Mouse (Mus musculus): Measurements from ENCODE around the gene Zfp119b. TPM values are rescaled to one million over a fixed set of nuclear protein-coding genes. Genes with fewer than 3 reads are reported as not detected.
A peak's percentile ranks its signal among the peaks of the same experiment; 100 is the strongest.

The Zfp119b gene
- polyA plus RNA-seq, 1 experiment from 2014 or later, result 2.5 TPM

DNA sequence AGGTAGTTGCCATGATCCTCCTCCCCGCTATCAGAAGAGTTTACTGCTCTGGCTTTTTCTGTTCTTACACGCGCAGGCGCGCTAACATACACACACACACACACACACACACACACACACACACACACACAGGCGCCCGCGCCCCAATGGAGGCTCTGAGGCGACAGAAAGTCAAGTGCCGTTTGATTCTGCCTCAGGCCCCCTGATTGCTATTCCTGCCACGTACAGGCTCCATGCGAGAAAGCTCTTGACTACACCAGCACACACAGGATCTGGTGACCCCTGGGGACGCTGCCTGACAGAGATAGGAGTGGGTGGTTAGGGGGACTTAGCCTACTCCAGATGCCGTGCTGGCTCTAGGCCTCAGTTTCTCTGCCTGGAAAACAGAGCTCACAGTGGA lies 20.3 kb upstream of the Zfp119b start:
- no peak overlapping the region for H3K27ac ChIP-seq (ENCODE audit: low read length)
- WGBS (ENCODE audit: insufficient replicate concordance), result 46% methylated on average over 14 of the region's 14 CpGs
- H3K27me3 ChIP-seq (ENCODE audit: control insufficient read depth, insufficient read depth, low read depth, low read length), result peaks cover 31% of the 10 kb centered on the region
- no peaks in the 10 kb centered on the region for H3K9me3 ChIP-seq (replicated peaks; ENCODE audit: control insufficient read depth, low read length)
- no peaks in the 10 kb centered on the region for H3K4me1 ChIP-seq (ENCODE audit: control insufficient read depth, low read depth, low read length)
- H3K4me3 ChIP-seq (ENCODE audit: low read depth, low read length), result no peak overlapping the region
- H3K36me3 ChIP-seq (ENCODE audit: control insufficient read depth, insufficient read depth), result no peaks in the 10 kb centered on the region; the same call in none of the 2 replicates
- H3K9ac ChIP-seq (ENCODE audit: low read depth, low read length), result no peak overlapping the region
- H3K4me2 ChIP-seq (ENCODE audit: low read depth, low read length), result no peak overlapping the region
- ATAC-seq (ENCODE audit: low read depth), result no peak

DNA sequence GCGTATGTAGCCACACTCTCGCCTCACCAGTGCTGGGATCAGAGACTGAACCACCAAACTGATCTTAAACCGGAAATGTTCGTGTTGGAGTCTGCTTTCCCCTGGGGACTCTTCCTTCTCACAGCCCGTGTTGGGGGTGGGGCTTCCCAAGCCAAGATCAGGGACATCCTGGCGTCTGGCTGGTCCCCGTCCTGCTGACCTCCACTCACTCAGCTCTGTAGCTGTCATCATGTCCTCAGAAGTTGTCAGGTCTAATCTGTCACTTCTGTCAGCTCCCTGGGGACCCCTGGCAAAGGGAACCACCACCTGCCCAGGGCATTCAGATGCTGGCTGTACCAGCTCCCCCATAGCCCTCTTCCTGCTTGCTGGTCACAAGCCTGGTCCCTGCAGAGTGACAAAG lies 18.9 kb upstream of the Zfp119b start:
- Histone ChIP-seq H3K9me3 (replicated peaks; ENCODE audit: control insufficient read depth, low read length) (no peaks in the 10 kb centered on the region), H3K4me1 (ENCODE audit: control insufficient read depth, low read depth, low read length) (no peaks in the 10 kb centered on the region), H3K4me2 (ENCODE audit: low read depth, low read length) (no peak overlapping the region), H3K27me3 (ENCODE audit: control insufficient read depth, insufficient read depth, low read depth, low read length) (peaks cover 31% of the 10 kb centered on the region), H3K4me3 (ENCODE audit: low read depth, low read length) (no peak overlapping the region), H3K27ac (ENCODE audit: low read length) (no peak overlapping the region), H3K9ac (ENCODE audit: low read depth, low read length) (no peak overlapping the region), H3K36me3 (ENCODE audit: control insufficient read depth, insufficient read depth) (no peaks in the 10 kb centered on the region; the same call in none of the 2 replicates)
- WGBS (ENCODE audit: insufficient replicate concordance), result 63% methylated on average over 7 of the region's 7 CpGs
- no peak for ATAC-seq (ENCODE audit: low read depth)

- peaks cover 31% of the 10 kb centered on the region for H3K27me3 ChIP-seq (ENCODE audit: control insufficient read depth, insufficient read depth, low read depth, low read length)
- H3K27ac ChIP-seq (ENCODE audit: low read length), result no peak overlapping the region
- no peak for ATAC-seq (ENCODE audit: low read depth)
- no peaks in the 10 kb centered on the region; the same call in none of the 2 replicates for H3K36me3 ChIP-seq (ENCODE audit: control insufficient read depth, insufficient read depth)
- H3K4me3 ChIP-seq (ENCODE audit: low read depth, low read length), result no peak overlapping the region
- no peaks in the 10 kb centered on the region for H3K9me3 ChIP-seq (replicated peaks; ENCODE audit: control insufficient read depth, low read length)
- H3K4me2 ChIP-seq (ENCODE audit: low read depth, low read length), result no peak overlapping the region
- H3K4me1 ChIP-seq (ENCODE audit: control insufficient read depth, low read depth, low read length), result no peaks in the 10 kb centered on the region; the same call in 1 of the 2 replicates
- H3K9ac ChIP-seq (ENCODE audit: low read depth, low read length), result no peak overlapping the region
- WGBS (ENCODE audit: insufficient replicate concordance), result 79% methylated on average over 4 of the region's 4 CpGs
Measured at GRCm38 (mm10) chr17:55967186-55967585, 17.9 kb upstream of the Zfp119b start.

- Histone ChIP-seq H3K4me1 (ENCODE audit: control insufficient read depth, low read depth, low read length) (peaks cover 5% of the 10 kb centered on the region), H3K27me3 (ENCODE audit: control insufficient read depth, insufficient read depth, low read depth, low read length) (peaks cover 10% of the 10 kb centered on the region), H3K4me3 (ENCODE audit: low read depth, low read length) (no peak overlapping the region), H3K27ac (ENCODE audit: low read length) (no peak overlapping the region), H3K36me3 (ENCODE audit: control insufficient read depth, insufficient read depth) (no peaks in the 10 kb centered on the region; the same call in none of the 2 replicates), H3K9ac (ENCODE audit: low read depth, low read length) (no peak overlapping the region), H3K4me2 (ENCODE audit: low read depth, low read length) (no peak overlapping the region), H3K9me3 (replicated peaks; ENCODE audit: control insufficient read depth, low read length) (no peaks in the 10 kb centered on the region)
- ATAC-seq (ENCODE audit: low read depth), result no peak
- WGBS (ENCODE audit: insufficient replicate concordance), result 63% methylated on average over 9 of the region's 9 CpGs
Measured at GRCm38 (mm10) chr17:55964996-55965395, 15.7 kb upstream of the Zfp119b start.

- Histone ChIP-seq H3K27ac (ENCODE audit: low read length) (no peak overlapping the region), H3K9me3 (replicated peaks; ENCODE audit: control insufficient read depth, low read length) (no peaks in the 10 kb centered on the region), H3K4me1 (ENCODE audit: control insufficient read depth, low read depth, low read length) (peaks cover 10% of the 10 kb centered on the region), H3K4me3 (ENCODE audit: low read depth, low read length) (no peak overlapping the region), H3K36me3 (ENCODE audit: control insufficient read depth, insufficient read depth) (no peaks in the 10 kb centered on the region; the same call in none of the 2 replicates), H3K9ac (ENCODE audit: low read depth, low read length) (no peak overlapping the region), H3K4me2 (ENCODE audit: low read depth, low read length) (no peak overlapping the region), H3K27me3 (ENCODE audit: control insufficient read depth, insufficient read depth, low read depth, low read length) (peaks cover 5% of the 10 kb centered on the region)
- ATAC-seq (ENCODE audit: low read depth), result no peak
- WGBS (ENCODE audit: insufficient replicate concordance), result 90% methylated on average over 10 of the region's 10 CpGs
Measured at GRCm38 (mm10) chr17:55964496-55964895, 15.2 kb upstream of the Zfp119b start.

DNA sequence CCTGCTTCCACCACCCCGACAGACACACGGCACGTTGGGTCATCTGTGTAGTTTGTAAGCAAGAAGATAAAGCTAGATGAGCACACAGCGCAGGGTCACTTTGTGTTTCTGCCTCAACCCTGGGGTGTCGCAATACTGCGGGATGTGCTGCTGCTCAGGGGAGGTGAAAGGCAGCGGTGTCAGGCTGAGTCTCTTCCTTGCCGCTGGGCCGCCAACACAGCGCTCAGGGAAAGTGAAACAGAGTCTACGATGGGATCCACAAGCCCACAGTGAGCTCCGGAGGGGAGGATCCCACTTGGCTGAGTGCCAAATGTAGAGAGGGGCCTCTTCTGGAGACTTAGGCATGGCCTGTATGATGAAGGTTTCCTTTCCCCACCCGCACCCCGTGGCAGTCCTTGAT lies 13.9 kb upstream of the Zfp119b start:
- 70% methylated on average over 14 of the region's 14 CpGs for WGBS (ENCODE audit: insufficient replicate concordance)
- H3K27me3 ChIP-seq (ENCODE audit: control insufficient read depth, insufficient read depth, low read depth, low read length), result no peaks in the 10 kb centered on the region
- peak overlapping the region; percentile 72 for H3K27ac ChIP-seq (ENCODE audit: low read length)
- H3K4me2 ChIP-seq (ENCODE audit: low read depth, low read length), result 0 out of 2 replicates have a peak overlapping the region, but pooled peaks have one; percentile 27
- H3K9ac ChIP-seq (ENCODE audit: low read depth, low read length), result no peak overlapping the region
- H3K4me1 ChIP-seq (ENCODE audit: control insufficient read depth, low read depth, low read length), result peaks cover 15% of the 10 kb centered on the region
- no peak overlapping the region for H3K4me3 ChIP-seq (ENCODE audit: low read depth, low read length)
- ATAC-seq (ENCODE audit: low read depth), result peak; percentile 14
- H3K36me3 ChIP-seq (ENCODE audit: control insufficient read depth, insufficient read depth), result no peaks in the 10 kb centered on the region; the same call in none of the 2 replicates
- no peaks in the 10 kb centered on the region for H3K9me3 ChIP-seq (replicated peaks; ENCODE audit: control insufficient read depth, low read length)

DNA sequence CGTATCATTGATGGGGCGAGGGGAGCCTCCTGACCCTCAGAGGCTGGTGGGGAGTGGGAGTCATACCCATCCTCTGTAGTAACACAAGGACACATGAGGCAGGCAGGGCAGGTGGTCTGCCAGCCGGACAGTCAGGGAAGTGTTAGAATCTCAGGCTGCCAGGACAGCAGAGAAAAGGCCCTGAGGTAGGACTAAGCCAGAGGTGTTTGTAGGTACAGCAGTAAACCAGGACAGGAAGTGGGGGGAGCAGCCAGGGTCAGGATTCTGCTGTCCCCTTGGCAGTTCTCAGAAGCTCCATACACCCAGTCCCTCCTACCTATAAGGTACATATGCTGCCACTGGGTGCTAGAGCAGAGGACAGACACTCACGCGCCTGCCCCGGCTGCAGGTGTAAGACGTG lies 12.3 kb upstream of the Zfp119b start:
- no peaks in the 10 kb centered on the region for H3K27me3 ChIP-seq (ENCODE audit: control insufficient read depth, insufficient read depth, low read depth, low read length)
- 83% methylated on average over 7 of the region's 7 CpGs for WGBS (ENCODE audit: insufficient replicate concordance)
- no peak overlapping the region for H3K4me3 ChIP-seq (ENCODE audit: low read depth, low read length)
- no peaks in the 10 kb centered on the region; the same call in 1 of the 2 replicates for H3K36me3 ChIP-seq (ENCODE audit: control insufficient read depth, insufficient read depth)
- H3K9ac ChIP-seq (ENCODE audit: low read depth, low read length), result no peak overlapping the region
- ATAC-seq (ENCODE audit: low read depth), result no peak
- no peak overlapping the region for H3K27ac ChIP-seq (ENCODE audit: low read length)
- H3K9me3 ChIP-seq (replicated peaks; ENCODE audit: control insufficient read depth, low read length), result no peaks in the 10 kb centered on the region
- no peak overlapping the region for H3K4me2 ChIP-seq (ENCODE audit: low read depth, low read length)
- peaks cover 22% of the 10 kb centered on the region for H3K4me1 ChIP-seq (ENCODE audit: control insufficient read depth, low read depth, low read length)

GRCm38 (mm10) chr17:55960791-55961190 lies 11.5 kb upstream of the Zfp119b start:
- Histone ChIP-seq H3K36me3 (ENCODE audit: control insufficient read depth, insufficient read depth) (no peaks in the 10 kb centered on the region; the same call in 1 of the 2 replicates), H3K4me3 (ENCODE audit: low read depth, low read length) (no peak overlapping the region)

GRCm38 (mm10) chr17:55959946-55960740 lies 10.8 kb upstream of the Zfp119b start:
- no peaks in the 10 kb centered on the region for H3K9me3 ChIP-seq (replicated peaks; ENCODE audit: control insufficient read depth, low read length)
- WGBS (ENCODE audit: insufficient replicate concordance), result 58% methylated on average over 10 of the region's 10 CpGs
- no peaks in the 10 kb centered on the region; the same call in 1 of the 2 replicates for H3K36me3 ChIP-seq (ENCODE audit: control insufficient read depth, insufficient read depth)
- H3K4me1 ChIP-seq (ENCODE audit: control insufficient read depth, low read depth, low read length), result peaks cover 30% of the 10 kb centered on the region
- peak overlapping the region; percentile 74 for H3K4me3 ChIP-seq (ENCODE audit: low read depth, low read length)
- H3K27me3 ChIP-seq (ENCODE audit: control insufficient read depth, insufficient read depth, low read depth, low read length), result no peaks in the 10 kb centered on the region
- peak overlapping the region; percentile 62 for H3K9ac ChIP-seq (ENCODE audit: low read depth, low read length)
- peak overlapping the region; percentile 81 for H3K4me2 ChIP-seq (ENCODE audit: low read depth, low read length)
- H3K27ac ChIP-seq (ENCODE audit: low read length), result peak overlapping the region; percentile 94; the same call in 1 of the 2 replicates
- ATAC-seq (ENCODE audit: low read depth), result no peak

More at GRCm38 (mm10) chr17:55960791-55961190, 11.5 kb upstream of the Zfp119b start:
- no peak overlapping the region for H3K9ac ChIP-seq (ENCODE audit: low read depth, low read length)
- no peak overlapping the region for H3K4me2 ChIP-seq (ENCODE audit: low read depth, low read length)
- no peaks in the 10 kb centered on the region for H3K27me3 ChIP-seq (ENCODE audit: control insufficient read depth, insufficient read depth, low read depth, low read length)
- H3K4me1 ChIP-seq (ENCODE audit: control insufficient read depth, low read depth, low read length), result peaks cover 29% of the 10 kb centered on the region
- H3K27ac ChIP-seq (ENCODE audit: low read length), result no peak overlapping the region
- no peaks in the 10 kb centered on the region for H3K9me3 ChIP-seq (replicated peaks; ENCODE audit: control insufficient read depth, low read length)
- no peak for ATAC-seq (ENCODE audit: low read depth)

Measured in liver, embryonic 16.5 days (tissue).